Mouse (Mus musculus) c-Kit-positive CD71-negative TER-119-negative erythroid progenitor cells, embryonic 14.5 days (primary cell): Measurements from ENCODE around the gene Olfr51.
A peak's percentile ranks its signal among the peaks of the same experiment; 100 is the strongest.
"Not testable (repeated sequence)": the region's sequence is repeated elsewhere in the genome, so short reads cannot be mapped to it uniquely, and the experiment has no call there.

ENCODE experiments used
- DNase-seq: peaks from one replicate; pipeline ENCODE4 v3.0.0-alpha.2; 2013; ENCODE audit warnings: low read depth

Gene Olfr51

DNA sequence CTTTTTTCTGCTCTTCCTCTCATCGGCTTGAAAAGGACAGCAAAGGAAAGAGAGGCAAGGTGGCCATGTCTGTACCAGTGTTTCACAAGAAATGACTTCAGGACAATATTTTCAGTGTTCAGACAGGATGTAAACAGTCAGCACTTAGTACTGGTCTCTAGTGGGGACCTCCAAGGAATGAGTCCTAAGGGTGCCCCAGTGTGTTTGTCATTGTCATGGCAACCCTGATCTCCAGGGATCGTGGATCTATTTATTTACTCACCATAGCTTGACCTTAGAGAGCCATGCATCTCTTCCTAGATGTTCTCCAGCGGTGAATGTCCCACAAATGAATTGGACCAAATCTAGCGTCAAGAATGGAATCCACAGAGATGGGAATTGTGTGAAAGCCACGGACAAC lies at the start of gene Olfr51:
Olfr51 (plus strand) TSS at position 301 of the 400 bp plus-strand sequence.
- DNase-seq: no peak

DNA sequence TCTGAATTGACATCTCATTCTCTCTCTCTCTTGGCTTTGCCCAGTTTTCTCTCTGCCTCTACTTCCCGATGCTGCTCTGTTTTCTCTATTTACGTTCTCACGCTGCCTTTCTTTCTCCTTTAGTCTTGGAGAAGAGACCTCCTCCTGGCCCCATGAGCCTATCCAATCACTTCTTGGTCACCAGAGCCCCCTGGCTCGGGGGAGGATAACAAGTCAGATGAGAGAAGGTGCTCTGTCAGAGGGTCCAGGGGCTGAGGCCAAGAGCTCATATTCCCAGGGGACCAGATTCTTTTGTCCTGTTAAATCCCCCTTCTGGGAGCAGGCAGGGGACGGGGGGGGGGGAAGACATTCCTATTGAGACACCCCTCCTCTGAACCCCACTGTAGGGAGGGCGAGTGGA lies 49.7 kb upstream of the Olfr51 start, which contains the start of gene Prop1:
Prop1 (minus strand) TSS at position 101 of the 400 bp plus-strand sequence.
- no peak for DNase-seq

DNA sequence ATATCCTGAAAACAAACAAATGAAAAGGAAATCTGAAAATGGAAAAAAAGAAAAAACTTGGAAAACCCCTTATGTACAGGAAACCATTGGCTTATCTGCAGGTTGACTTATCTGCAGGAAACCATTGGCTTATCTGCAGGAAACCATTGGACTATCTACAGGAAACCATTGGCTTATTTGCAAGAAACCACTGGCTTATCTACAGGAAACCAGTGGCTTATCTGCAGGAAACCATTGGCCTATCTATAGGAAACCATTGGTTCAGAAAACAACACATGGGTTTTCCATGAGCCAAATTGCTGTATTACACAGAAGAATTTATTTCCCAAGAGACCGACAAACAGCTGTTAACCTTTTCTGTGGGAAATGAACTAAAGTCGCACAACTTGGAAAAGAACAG lies 38.5 kb upstream of the Olfr51 start:
- DNase-seq: peak; percentile 14

DNA sequence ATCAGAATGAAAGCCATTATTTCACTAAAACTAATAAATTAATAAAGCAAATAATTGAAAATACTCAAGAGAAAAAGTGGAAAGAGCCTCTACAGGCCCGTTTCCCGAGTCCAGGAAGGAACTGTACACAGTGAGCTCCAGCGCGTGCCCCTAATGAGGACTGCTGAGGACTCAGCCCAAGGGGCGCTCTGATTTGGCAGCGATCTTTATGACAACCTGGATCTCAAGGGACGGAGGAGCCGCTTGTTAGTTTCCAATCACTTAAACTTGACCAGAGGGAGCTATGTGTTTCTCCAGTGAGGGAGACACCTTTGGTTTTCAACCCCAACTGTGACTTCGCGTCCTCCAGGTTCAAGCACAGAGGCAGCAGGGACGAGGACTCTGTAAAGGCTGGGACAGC lies 37.2 kb upstream of the Olfr51 start, which contains the start of gene Olfr1378:
Olfr1378 (plus strand) TSS at position 301 of the 400 bp plus-strand sequence.
- DNase-seq: no peak

DNA sequence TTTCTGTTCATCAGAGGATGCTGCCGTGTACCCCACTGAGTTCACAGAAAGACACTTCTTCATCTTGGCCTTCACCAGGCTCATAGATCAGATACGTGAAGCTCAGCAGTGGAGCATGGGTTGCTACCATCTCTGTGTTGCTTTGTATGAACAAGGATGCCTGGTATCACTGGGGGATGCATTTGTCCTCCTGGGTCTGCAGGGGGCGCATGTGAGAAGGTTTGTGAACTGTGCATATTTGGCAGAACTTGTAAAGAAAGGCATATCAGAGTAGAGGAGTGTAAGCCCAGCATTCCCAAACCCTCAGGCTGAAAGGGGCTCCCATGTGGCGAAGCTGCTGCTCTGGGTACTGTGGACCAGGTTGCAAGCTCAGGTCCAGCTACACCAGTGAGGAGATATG lies 26.2 kb upstream of the Olfr51 start:
- DNase-seq: no peak

DNA sequence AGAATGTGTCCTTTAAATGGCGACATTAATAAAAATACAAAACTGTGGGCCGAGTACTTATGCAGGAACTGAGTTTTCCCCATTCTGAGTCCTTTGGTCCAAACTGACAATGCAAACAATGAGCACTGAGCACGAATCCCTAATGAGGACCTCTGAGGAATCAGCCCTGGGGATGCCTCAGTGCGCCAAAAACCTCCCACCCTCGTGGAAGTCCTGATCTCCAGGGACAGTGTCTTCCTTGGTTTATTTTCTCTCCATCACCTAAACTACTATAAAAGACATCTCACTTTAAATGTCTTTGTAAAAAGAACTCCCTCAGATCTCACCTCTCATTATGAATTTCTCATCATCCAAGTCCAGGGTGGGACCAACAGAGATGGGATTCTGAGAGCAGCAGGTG lies 21.7 kb upstream of the Olfr51 start, which contains the start of gene Olfr1377:
Olfr1377 (plus strand) TSS at position 301 of the 400 bp plus-strand sequence.
- DNase-seq: no peak

DNA sequence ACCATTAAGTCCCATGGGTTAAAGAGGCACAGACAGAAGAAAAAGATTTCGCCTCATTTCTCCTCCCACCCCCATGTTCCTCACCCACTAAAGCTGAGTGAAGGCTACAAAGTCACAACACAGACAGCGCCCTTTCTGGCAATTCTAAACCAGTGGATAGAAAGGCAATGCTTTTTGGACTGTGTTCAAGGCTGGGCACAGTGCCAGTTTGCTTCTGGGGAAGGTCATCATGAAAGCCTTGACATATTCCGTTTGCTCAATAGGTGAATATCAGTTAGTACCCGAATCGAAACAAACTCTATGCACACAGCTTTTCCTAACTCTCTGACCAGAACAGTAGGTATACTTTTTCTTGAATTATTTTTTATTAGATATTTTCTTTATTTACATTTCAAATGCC lies 8.4 kb downstream of the Olfr51 start:
- DNase-seq: no peak

DNA sequence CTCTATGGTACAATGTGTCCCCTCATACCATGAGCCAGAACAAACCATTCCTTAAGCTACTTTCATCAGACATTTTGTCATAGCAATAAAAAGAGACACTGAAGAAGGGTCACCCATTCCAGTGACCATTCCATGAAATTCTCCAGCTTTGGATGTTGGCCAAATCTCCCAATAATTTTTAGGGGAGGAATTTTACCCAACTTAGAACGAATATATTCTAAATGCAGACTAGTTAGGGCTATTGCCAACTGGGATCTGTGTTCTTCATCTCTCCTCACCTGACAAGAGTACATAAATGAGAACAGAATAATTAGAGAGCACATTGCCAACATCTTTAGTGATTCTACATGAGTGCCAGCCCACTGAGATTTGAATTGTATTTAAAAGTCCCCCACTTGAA lies 10.5 kb downstream of the Olfr51 start, which contains the start of gene Olfr54:
Olfr54 (plus strand) TSS at position 301 of the 400 bp plus-strand sequence.
- DNase-seq: no peak

DNA sequence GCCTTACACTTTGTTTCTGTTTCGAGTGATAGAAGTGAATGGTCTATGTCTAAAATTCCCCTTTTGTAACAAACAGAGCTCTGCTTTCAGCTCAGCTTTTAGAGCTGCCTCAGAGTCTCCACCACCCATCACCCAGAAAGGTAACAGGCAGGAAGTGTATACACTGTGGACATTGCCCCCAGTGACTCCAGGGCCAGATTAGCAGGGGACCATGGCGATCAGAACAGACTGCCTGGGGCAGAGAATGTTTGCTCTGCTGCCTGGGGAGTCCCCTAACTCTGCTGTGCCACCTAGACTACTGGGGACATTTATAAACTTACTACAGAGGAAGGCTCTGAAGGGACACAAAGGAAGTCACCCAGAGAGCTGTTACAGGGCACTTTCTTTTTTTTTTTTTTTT lies 12.9 kb downstream of the Olfr51 start:
- no peak for DNase-seq

DNA sequence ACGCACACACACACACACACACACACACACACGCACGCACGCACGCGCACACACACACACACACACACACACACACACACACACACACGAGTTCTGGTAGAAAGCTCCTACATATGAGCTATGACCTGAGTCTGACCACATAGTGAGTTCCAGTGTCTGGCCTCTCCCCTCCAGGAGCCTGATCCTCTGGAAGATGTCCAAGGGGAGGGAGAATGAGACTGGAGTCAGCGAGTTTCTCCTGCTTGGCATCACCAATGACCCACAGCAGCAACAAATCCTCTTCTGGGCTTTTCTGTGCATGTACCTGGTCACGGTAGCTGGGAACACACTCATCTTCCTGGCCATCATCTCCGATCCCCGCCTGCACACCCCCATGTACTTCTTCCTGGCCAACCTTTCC lies 23.4 kb downstream of the Olfr51 start:
- DNase-seq: not testable (repeated sequence)

DNA sequence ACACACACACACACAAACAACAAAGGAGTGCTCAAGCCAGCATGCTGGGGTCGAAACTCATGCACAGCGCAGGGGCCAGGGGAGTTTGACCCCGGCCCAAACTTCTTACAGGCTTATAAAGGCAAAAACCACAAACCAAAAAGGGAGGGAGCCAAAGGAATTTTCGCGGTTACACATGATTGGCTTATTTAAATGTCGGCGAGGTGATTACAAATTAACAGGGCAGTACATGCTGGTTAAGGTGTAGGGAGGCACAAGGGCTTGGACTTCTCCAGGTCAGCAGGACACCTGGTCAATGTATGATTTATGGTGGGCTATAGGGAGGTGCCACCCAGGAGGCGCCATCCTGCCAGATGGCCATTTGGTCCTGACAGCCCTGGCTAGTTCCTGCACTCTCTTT lies 26.0 kb downstream of the Olfr51 start:
- DNase-seq: not testable (repeated sequence)

DNA sequence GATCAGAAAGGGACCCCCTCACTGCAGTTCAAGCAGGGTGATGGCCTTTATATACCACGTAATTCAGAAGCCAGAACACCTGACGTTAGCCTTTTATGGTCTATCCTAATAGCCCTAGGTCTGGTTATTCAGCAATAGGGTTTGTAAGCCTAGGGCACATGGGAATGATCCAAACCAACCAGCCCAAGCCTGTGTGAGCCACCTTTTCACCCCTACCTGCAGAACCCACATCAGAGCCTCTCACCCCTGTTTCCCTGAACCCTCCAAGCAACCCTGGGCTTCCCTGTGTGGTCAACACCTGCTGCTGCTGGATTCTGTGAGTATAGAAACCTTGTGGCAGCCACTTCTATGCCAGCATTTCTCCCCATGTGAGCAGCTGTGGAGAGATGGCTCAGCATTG lies 26.8 kb downstream of the Olfr51 start:
- DNase-seq: no peak

DNA sequence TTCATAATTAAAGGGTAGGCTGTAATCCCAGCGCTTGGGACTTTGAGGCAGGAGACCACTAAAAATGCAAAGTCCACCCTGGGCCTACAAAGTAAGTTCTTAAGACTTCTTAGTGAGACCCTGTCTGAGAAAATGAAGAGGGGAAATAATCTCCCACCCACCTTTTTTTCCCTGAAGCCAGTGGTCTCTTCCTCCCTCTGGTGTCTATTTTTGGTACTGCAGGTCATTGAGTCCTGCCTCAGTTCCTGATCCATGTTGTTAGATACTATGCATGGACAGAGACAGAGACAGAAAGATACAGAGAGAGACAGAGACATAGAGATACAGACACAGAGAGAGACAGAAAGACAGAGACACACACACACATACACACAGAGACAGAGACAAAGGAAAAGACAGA lies 29.5 kb downstream of the Olfr51 start:
- peak; percentile 29 for DNase-seq

DNA sequence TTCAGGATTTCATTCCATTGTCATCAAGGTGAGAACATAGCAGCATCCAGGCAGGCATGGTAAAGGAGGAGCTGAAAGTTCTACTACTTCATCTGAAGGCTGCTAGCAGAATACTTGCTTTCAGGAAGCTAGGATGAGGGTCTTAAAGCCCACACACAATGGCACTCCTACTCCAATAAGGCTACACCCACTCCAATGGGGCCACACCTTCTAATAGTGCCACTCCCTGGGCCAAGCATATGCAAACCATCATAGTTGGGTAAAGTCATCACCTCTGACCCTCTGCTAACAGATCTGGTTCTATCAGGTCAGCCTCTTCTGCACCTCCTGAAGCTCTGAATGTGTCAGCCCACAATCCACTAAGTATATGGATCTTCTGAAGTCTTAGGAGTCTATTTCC lies 30.7 kb downstream of the Olfr51 start:
- not testable (repeated sequence) for DNase-seq

DNA sequence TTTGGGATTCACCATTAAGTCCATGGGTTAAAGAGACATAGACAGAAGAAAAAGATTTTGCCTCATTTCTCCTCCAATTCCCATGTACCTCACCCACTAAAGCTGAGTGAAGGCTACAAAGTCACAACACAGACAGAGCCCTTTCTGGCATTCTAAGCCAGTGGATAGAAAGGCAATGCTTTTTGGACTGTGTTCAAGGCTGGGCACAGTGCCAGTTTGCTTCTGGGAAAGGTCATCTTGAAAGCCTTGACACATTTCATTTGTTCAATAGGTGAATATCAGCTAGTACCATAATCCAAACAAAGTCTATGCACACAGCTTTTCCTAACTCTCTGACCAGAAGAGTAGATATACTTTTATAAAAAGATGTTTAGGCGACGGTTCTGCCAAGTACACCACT lies 32.6 kb downstream of the Olfr51 start:
- no peak for DNase-seq

DNA sequence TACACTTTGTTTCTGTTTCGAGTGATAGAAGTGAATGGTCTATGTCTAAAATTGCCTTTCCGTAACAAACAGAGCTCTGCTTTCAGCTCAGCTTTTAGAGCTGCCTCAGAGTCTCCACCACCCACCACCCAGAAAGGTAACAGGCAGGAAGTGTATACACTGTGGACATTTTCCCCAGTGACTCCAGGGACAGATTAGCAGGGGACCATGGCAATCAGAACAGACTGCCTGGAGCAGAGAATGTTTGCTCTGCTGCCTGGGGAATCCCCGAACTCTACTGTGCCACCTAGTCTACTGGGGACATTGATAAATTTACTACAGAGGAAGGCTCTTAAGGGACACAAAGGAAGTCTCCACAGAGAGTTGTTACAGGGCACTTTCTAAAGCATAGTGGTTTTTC lies 41.4 kb downstream of the Olfr51 start:
- not testable (repeated sequence) for DNase-seq

DNA sequence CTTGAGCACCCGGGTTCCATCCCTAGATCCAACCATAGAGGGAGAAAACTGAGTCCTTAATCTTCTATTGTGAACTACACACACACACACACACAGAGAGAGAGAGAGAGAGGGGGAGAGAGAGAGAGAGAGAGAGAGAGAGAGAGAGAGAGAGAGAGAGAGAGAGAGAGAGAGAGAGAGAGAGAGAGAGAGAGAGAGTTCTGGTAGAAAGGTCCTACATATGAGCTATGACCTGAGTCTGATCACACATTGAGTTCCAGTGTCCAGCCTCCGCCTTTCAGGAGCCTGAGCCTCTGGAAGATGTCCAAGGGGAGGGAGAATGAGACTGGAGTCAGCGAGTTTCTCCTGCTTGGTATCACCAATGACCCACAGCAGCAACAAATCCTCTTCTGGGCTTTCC lies 44.4 kb downstream of the Olfr51 start, which contains the start of gene Olfr1375:
Olfr1375 (plus strand) TSS at position 301 of the 400 bp plus-strand sequence.
- DNase-seq: not testable (repeated sequence)

DNA sequence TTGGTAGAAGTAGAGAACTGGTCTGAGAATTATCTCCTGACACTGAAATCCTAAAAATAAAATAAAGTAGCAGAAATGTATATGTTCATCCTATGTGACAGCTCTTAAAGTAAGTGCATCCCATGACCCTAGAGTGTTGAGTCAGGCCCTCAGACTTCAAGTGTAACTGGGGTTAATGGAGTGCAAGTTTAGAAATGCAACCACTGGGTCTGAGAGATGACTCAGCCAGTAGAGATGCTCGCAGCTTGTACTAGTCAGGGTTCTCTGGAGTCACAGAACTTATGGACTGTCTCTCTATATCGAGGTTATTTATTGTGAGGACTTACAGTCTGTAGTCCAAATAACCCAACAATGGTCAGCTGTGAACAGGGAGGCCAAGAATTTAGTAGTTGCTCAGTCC lies 48.3 kb downstream of the Olfr51 start:
- DNase-seq: no peak

DNA sequence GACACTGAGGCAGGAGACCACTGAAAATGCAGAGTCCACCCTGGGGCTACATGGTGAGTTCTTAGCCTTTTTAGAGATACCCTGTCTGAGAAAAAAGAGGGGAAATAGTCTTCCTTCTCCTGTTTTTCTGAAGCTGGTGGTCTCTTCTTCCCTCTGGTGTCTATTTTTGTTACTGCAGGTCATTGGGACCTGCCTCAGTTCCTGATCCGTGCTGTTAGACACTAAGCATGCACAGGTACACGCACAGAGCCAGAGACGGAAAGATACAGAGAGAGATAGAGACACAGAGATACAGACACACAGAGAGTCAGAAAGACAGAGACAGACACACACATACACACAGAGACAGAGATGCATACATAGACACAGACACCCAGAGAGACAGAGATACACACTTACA lies 49.8 kb downstream of the Olfr51 start:
- DNase-seq: no peak

DNA sequence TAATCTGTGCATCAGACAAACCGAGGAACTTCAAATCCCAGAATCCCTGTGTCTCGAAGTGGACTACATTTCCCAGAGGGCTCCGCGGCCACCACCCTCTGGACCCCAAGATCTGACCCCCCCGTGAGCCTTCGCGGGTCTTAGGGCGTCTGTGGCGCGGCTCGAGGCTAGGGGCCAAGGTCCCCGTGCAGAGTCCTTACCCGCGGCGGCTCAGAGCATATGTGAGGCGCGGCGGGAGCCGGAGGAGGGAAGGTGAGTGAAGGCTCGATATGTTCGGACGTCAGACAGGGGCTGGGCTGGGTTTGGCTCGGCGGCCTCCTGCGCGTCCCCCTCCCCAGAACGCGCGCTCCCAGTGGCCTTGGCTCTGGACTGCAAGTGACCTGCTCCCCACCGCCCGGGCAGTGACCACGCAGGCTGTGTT lies 55.8 kb downstream of the Olfr51 start, which contains the start of gene Zfp354a:
Zfp354a (plus strand) TSS at position 107 of the 421 bp plus-strand sequence.
- no peak for DNase-seq
